Mouse (Mus musculus) MEL (cell line): ENCODE data around the gene Atg5. TPM values are rescaled to one million over a fixed set of nuclear protein-coding genes. Genes with fewer than 3 reads are reported as not detected.

ENCODE experiments used
- DNase-seq: peaks from one replicate; pipeline ENCODE4 v3.0.0; 2011; ENCODE audit warnings: low read depth, low spot score
- H3K27ac ChIP-seq: 2 replicates; pipeline ENCODE4 v1.5.1; 2012; ENCODE audit warnings: low read depth, mild to moderate bottlenecking, control low read depth, low read length, moderate library complexity; ENCODE audit not compliant: control insufficient read depth
- H3K27me3 ChIP-seq, 2 experiments: fragments of 150-350 bp in 1 of 2; sonication (generic) in 1 of 2; 2 replicates each; pipeline ENCODE4 v1.6.1; 2012; ENCODE audit warnings: low read length in 2 of 2, mild to moderate bottlenecking in 2 of 2, improper control_type of control experiment in 1 of 2, moderate library complexity in 1 of 2; ENCODE audit not compliant: insufficient read depth in 2 of 2, control insufficient read depth in 1 of 2
- H3K36me3 ChIP-seq, 2 experiments: 2 replicates each; pipeline ENCODE4 v1.6.1; 2012 to 2014; ENCODE audit warnings: low read length in 2 of 2, improper control_type of control experiment in 1 of 2, inconsistent platforms in 1 of 2, mild to moderate bottlenecking in 1 of 2; ENCODE audit not compliant: insufficient read depth in 2 of 2, control insufficient read depth in 1 of 2
- H3K4me1 ChIP-seq, 2 experiments: fragments of 150-350 bp in 1 of 2; sonication (generic) in 1 of 2; 2 replicates each; pipeline ENCODE4 v1.6.1; 2012; ENCODE audit warnings: low read length in 2 of 2, improper control_type of control experiment in 1 of 2, mild to moderate bottlenecking in 1 of 2; ENCODE audit not compliant: insufficient read depth in 2 of 2, control insufficient read depth in 1 of 2
- H3K4me3 ChIP-seq, 2 experiments: fragments of 150-350 bp in 1 of 2; sonication (generic) in 1 of 2; 2 replicates each; pipeline ENCODE4 v1.5.1; 2012; ENCODE audit warnings: low read depth in 2 of 2, low read length in 2 of 2, mild to moderate bottlenecking in 2 of 2, moderate library complexity in 2 of 2, control low read depth in 1 of 2, improper control_type of control experiment in 1 of 2; ENCODE audit not compliant: control insufficient read depth in 1 of 2, insufficient read depth in 1 of 2
- H3K79me2 ChIP-seq: 2 replicates; pipeline ENCODE4 v1.6.1; 2012; ENCODE audit warnings: mild to moderate bottlenecking, low read length, moderate library complexity; ENCODE audit not compliant: control insufficient read depth, poor library complexity, insufficient read depth
- H3K9ac ChIP-seq: 2 replicates; pipeline ENCODE4 v1.6.1; 2012; ENCODE audit warnings: low read depth, mild to moderate bottlenecking, control low read depth, low read length, moderate library complexity; ENCODE audit not compliant: control insufficient read depth, poor library complexity, severe bottlenecking
- H3K9me3 ChIP-seq: fragments of 150-350 bp; sonication (generic); replicated peaks from 2 replicates; pipeline ENCODE4 v1.6.1; 2012; ENCODE audit warnings: mild to moderate bottlenecking, low read length, improper control_type of control experiment, moderate library complexity; ENCODE audit not compliant: insufficient read depth
- BHLHE40 ChIP-seq: IDR thresholded peaks from 2 replicates; pipeline ENCODE4 v1.6.1; 2012; ENCODE audit warnings: low read depth, mild to moderate bottlenecking, inconsistent platforms, low read length, improper control_type of control experiment, borderline replicate concordance
- CHD1 ChIP-seq: IDR thresholded peaks from 2 replicates; pipeline ENCODE4 v1.6.1; 2012; ENCODE audit warnings: low read depth, mild to moderate bottlenecking, inconsistent platforms, low read length, improper control_type of control experiment
- CHD2 ChIP-seq: IDR thresholded peaks from 2 replicates; pipeline ENCODE4 v1.6.1; 2011; ENCODE audit warnings: low read length, improper control_type of control experiment
- ELF1 ChIP-seq: IDR thresholded peaks from 2 replicates; pipeline ENCODE4 v1.6.1; 2014; ENCODE audit warnings: low read depth, mild to moderate bottlenecking, inconsistent platforms, low read length, improper control_type of control experiment, moderate library complexity
- EP300 ChIP-seq, 2 experiments: IDR thresholded peaks; 2 replicates each; pipeline ENCODE4 v1.6.1; 2011; ENCODE audit warnings: improper control_type of control experiment in 2 of 2, low read length in 2 of 2, low read depth in 1 of 2, mild to moderate bottlenecking in 1 of 2
- ETS1 ChIP-seq: IDR thresholded peaks from 2 replicates; pipeline ENCODE4 v1.6.1; 2012; ENCODE audit warnings: low read depth, mild to moderate bottlenecking, inconsistent platforms, low read length, improper control_type of control experiment, moderate library complexity
- GABPA ChIP-seq: IDR thresholded peaks from 2 replicates; pipeline ENCODE4 v1.6.1; 2012; ENCODE audit warnings: low read depth, mild to moderate bottlenecking, inconsistent platforms, low read length, improper control_type of control experiment, moderate library complexity
- GATA1 ChIP-seq: IDR thresholded peaks from 2 replicates; pipeline ENCODE4 v1.6.1; 2011; ENCODE audit warnings: low read depth, low read length, improper control_type of control experiment
- HCFC1 ChIP-seq: IDR thresholded peaks from 2 replicates; pipeline ENCODE4 v1.6.1; 2012; ENCODE audit warnings: low read depth, mild to moderate bottlenecking, inconsistent platforms, low read length, improper control_type of control experiment, moderate library complexity
- MEF2A ChIP-seq: IDR thresholded peaks from 2 replicates; pipeline ENCODE4 v1.6.1; 2014; ENCODE audit warnings: low read depth, mild to moderate bottlenecking, inconsistent platforms, low read length, improper control_type of control experiment; ENCODE audit not compliant: poor library complexity, insufficient replicate concordance, severe bottlenecking; ENCODE audit errors: extremely low read depth
- POLR2A ChIP-seq, 2 experiments: IDR thresholded peaks; 2 replicates each; pipeline ENCODE4 v1.6.1; 2011 to 2012; ENCODE audit warnings: low read length in 2 of 2, mild to moderate bottlenecking in 2 of 2, control low read depth in 1 of 2, improper control_type of control experiment in 1 of 2, low read depth in 1 of 2, moderate library complexity in 1 of 2; ENCODE audit not compliant: control insufficient read depth in 1 of 2, insufficient read depth in 1 of 2, poor library complexity in 1 of 2
- POLR2AphosphoS5 ChIP-seq: IDR thresholded peaks from 2 replicates; pipeline ENCODE4 v1.6.1; 2012; ENCODE audit warnings: low read depth, borderline replicate concordance, mild to moderate bottlenecking, inconsistent platforms, low read length, moderate library complexity, mixed read lengths
- TBP ChIP-seq: IDR thresholded peaks from 2 replicates; pipeline ENCODE4 v1.8.0; 2011; ENCODE audit warnings: low read depth, low read length, improper control_type of control experiment
- USF1 ChIP-seq: IDR thresholded peaks from 2 replicates; pipeline ENCODE4 v1.6.1; 2014; ENCODE audit warnings: low read depth, mild to moderate bottlenecking, inconsistent platforms, low read length, improper control_type of control experiment, moderate library complexity
- USF2 ChIP-seq, 2 experiments: IDR thresholded peaks; 2 replicates each; pipeline ENCODE4 v1.6.1; 2011 to 2012; ENCODE audit warnings: improper control_type of control experiment in 2 of 2, low read length in 2 of 2, borderline replicate concordance in 1 of 2, inconsistent platforms in 1 of 2, low read depth in 1 of 2, mild to moderate bottlenecking in 1 of 2; ENCODE audit not compliant: insufficient read depth in 1 of 2
- ZMIZ1 ChIP-seq: IDR thresholded peaks from 2 replicates; pipeline ENCODE4 v1.6.1; 2012; ENCODE audit warnings: low read depth, mild to moderate bottlenecking, inconsistent platforms, low read length, improper control_type of control experiment, moderate library complexity
- polyA plus RNA-seq, 2 experiments: library from polyadenylated mRNA; stranded (reverse) in 1 of 2; unstranded in 1 of 2; fragments of >175 nt in 1 of 2; fragments of >200 nt in 1 of 2; gene quantifications; 2 replicates each; pipeline versions ENCODE4 v1.2.1 to v1.2.4; 2012; ENCODE audit warnings: low replicate concordance in 2 of 2, low read depth in 1 of 2; ENCODE audit not compliant: insufficient read length in 2 of 2, insufficient read depth in 1 of 2, missing spikeins in 1 of 2
- total RNA-seq: library from RNA; depleted of rRNA; stranded (reverse); fragments of 300-350 nt; gene quantifications from 2 replicates; pipeline ENCODE4 v1.2.3, GENCODE M21; 2012

Gene Atg5
- total and polyA plus RNA-seq, 3 experiments, result 28.8 to 30.2 TPM; not detected in 1

DNA sequence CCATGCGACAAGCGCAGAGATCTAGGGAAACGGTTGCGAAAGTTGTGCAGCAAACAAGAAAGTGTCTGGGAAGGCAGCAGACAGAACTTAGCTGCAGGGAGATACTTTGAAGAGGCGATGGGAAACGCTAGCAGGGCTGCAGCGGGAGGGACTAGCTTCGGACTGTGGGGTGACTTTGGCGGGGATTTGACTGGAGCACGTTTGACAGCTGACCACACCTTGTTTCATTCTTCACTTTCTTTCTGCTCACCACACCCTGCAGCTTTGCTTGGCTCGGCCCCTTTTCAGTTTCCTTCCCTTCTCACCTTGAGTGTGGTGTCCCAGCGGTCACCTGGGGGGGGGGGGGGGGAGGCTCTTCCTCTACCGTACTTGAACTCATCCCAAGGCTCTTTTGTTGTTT is 100.4 kb downstream of the Atg5 start:
- no peak overlapping the region for H3K4me3 ChIP-seq
- H3K36me3 ChIP-seq, result peaks cover 0 to 9% of the 10 kb centered on the region in 2 experiments; a peak in 2 of 4 replicates
- peaks cover 3 to 8% of the 10 kb centered on the region in 2 experiments; a peak in 3 of 4 replicates for H3K4me1 ChIP-seq
- no peak overlapping the region for H3K9ac ChIP-seq
- no peak for DNase-seq
- H3K27ac ChIP-seq, result no peak overlapping the region
- H3K27me3 ChIP-seq, result no peaks in the 10 kb centered on the region
- no peaks in the 10 kb centered on the region for H3K9me3 ChIP-seq
- TF ChIP-seq ZMIZ1 (no peak), MEF2A (no peak), CHD2 (no peak), ELF1 (no peak), POLR2AphosphoS5 (no peak), ETS1 (no peak), EP300 (IDR thresholded peaks at IDR 0.05; ENCODE audit: low read depth in 1 of 2, low read length in 2 of 2) (no peak), GATA1 (no peak), USF2 (IDR thresholded peaks at IDR 0.05; ENCODE audit: borderline replicate concordance in 1 of 2, insufficient read depth in 1 of 2, low read depth in 1 of 2, low read length in 2 of 2) (no peak), GABPA (no peak), HCFC1 (no peak)
- no peaks in the 10 kb centered on the region for H3K79me2 ChIP-seq

DNA sequence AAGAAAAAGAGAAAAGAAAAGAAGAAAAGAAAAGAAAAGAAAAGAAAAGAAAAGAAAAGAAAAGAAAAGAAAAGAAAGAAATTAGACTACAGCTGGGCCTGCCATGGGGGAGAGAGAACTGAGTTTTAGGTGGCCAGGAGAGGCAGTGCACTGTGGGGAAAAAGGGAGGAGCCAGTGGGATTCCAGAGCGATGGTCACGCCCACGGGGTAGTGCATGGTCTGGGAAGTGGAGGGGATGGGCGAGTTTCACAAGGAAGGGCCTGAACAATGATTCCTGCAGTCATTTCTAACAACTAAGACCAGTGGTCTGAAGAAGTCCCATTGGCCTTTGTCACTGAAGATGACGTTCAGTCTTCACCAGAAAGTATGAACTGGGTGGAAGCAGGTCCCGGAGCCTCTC is 102.5 kb downstream of the Atg5 start:
- Histone ChIP-seq H3K9ac (no peak overlapping the region), H3K27me3 (no peaks in the 10 kb centered on the region), H3K9me3 (no peaks in the 10 kb centered on the region), H3K4me1 (peaks cover 6 to 19% of the 10 kb centered on the region in 2 experiments), H3K36me3 (peaks cover 0 to 16% of the 10 kb centered on the region in 2 experiments; a peak in 2 of 4 replicates), H3K79me2 (no peaks in the 10 kb centered on the region), H3K4me3 (no peak overlapping the region), H3K27ac (no peak overlapping the region)
- DNase-seq, result no peak
- TF ChIP-seq POLR2AphosphoS5 (no peak), TBP (no peak), CHD1 (no peak), USF1 (no peak), POLR2A (IDR thresholded peaks at IDR 0.05; ENCODE audit: control insufficient read depth in 1 of 2, insufficient read depth in 1 of 2, low read depth in 1 of 2, low read length in 2 of 2, poor library complexity in 1 of 2) (no peak), BHLHE40 (no peak)
